Mouse (Mus musculus) activated CD4-positive, CD25-positive, alpha-beta regulatory T cell, adult 9 weeks (primary cell): ENCODE results near the gene Ppp1r13b. TPM values are rescaled to one million over a fixed set of nuclear protein-coding genes. Genes with fewer than 3 reads are reported as not detected.

Experiments used
- polyA plus RNA-seq: library from polyadenylated mRNA; unstranded; fragments of 100-300 nt; shearing (Covaris generic); gene quantifications from one replicate; pipeline ENCODE4 v1.2.1, GENCODE M21; 2017

Ppp1r13b gene
- 4.6 TPM for polyA plus RNA-seq

GRCm38 (mm10) chr12:111907970-111908681 lies at the start of gene Ppp1r13b:
Gene Ppp1r13b, minus strand, starts transcription at chr12:111908110.

GRCm38 (mm10) chr12:111813766-111814617 lies 93.9 kb downstream of the Ppp1r13b start, which contains the start of the genes Xrcc3 and Zfyve21:
Gene Xrcc3, minus strand, starts transcription at chr12:111813873.
Gene Zfyve21, plus strand, starts transcription at chr12:111814170.

Other genes starting within 250 kb of the Ppp1r13b start
- gene Ckb, start 235.8 kb downstream of the Ppp1r13b start, polyA plus RNA-seq, result 40.5 TPM
- 20.0 TPM for gene Trmt61a, start 230.0 kb downstream of the Ppp1r13b start, polyA plus RNA-seq
- 36.4 TPM for gene Bag5, start 194.9 kb downstream of the Ppp1r13b start, polyA plus RNA-seq
- 51.3 TPM for gene Apopt1, start 194.8 kb downstream of the Ppp1r13b start, polyA plus RNA-seq
- 19.3 TPM for gene Klc1, start 149.3 kb downstream of the Ppp1r13b start, polyA plus RNA-seq
- 4.5 TPM for gene Xrcc3, start 94.2 kb downstream of the Ppp1r13b start, polyA plus RNA-seq
- 10.0 TPM for gene Zfyve21, start 93.9 kb downstream of the Ppp1r13b start, polyA plus RNA-seq
- gene Atp5mpl, start 58.9 kb upstream of the Ppp1r13b start, polyA plus RNA-seq, result 242 TPM
- gene Tdrd9, start 63.4 kb upstream of the Ppp1r13b start, polyA plus RNA-seq, result not detected
- not detected for gene Rd3l, start 73.2 kb upstream of the Ppp1r13b start, polyA plus RNA-seq
- gene Aspg, start 198.6 kb upstream of the Ppp1r13b start, polyA plus RNA-seq, result not detected
- gene Kif26a, start 238.1 kb upstream of the Ppp1r13b start, polyA plus RNA-seq, result not detected